Comparison of ENCODE assay signal across 9 mouse cellular contexts in genomic region chr15:27796868-27797222, GRCm38 (mm10).
DNase-seq lines count a peak whose midpoint lies in the region; ATAC-seq and TF ChIP-seq lines count a peak whose summit lies in the region.
"Had no signal": no experiment of that assay in that cellular context is flagged by ENCODE, and none has a peak within 500 bp of the region (broad histone marks: within the 10 kb centered on the region; RNA-seq: fewer than 3 reads in every experiment).

No protein-coding gene starts in this region.

- H3K27me3 ChIP-seq in heart, embryonic 12.5 days (replicated peaks) = no peaks in the 10 kb centered on the region
- H3K27me3 ChIP-seq in forebrain, postnatal 0 days (ENCODE audit: insufficient read depth, low read length) = no peaks in the 10 kb centered on the region
- no peaks in the 10 kb centered on the region for H3K27me3 ChIP-seq in limb, embryonic 13.5 days

- ATAC-seq in heart, embryonic 12.5 days (ENCODE audit: insufficient number of reproducible peaks, low FRiP score) = peak; percentile 12; the same call in 1 of the 2 replicates
- peak; percentile 16 for ATAC-seq in CD4-positive, CD25-positive, alpha-beta regulatory T cell, adult 4 months
- no peak for ATAC-seq in forebrain, postnatal 0 days
- 0 out of 2 replicates have a peak, but pooled peaks have one; percentile 16 for ATAC-seq in limb, embryonic 13.5 days (ENCODE audit: low FRiP score, low read depth)
- ATAC-seq in activated CD4-positive, CD25-positive, alpha-beta regulatory T cell, adult 4 months = no peak

- H3K9ac ChIP-seq in heart, embryonic 12.5 days = no peak overlapping the region
- no peak overlapping the region for H3K9ac ChIP-seq in forebrain, postnatal 0 days
- 0 out of 2 replicates have a peak overlapping the region, but pooled peaks have one; percentile 45 for H3K9ac ChIP-seq in limb, embryonic 13.5 days

- peak overlapping the region; percentile 61 for H3K27ac ChIP-seq in heart, embryonic 12.5 days (ENCODE audit: poor library complexity, severe bottlenecking)
- peak overlapping the region; percentile 57 for H3K27ac ChIP-seq in forebrain, postnatal 0 days (ENCODE audit: low read depth, low read length)
- peak overlapping the region; percentile 95 for H3K27ac ChIP-seq in limb, embryonic 13.5 days

- intact Hi-C loops in heart, postnatal 36 days (cut with DNase I) = no loop called here

- WGBS in heart, embryonic 12.5 days = 34% methylated on average over 7 of the region's 7 CpGs
- WGBS in forebrain, postnatal 0 days = 66% methylated on average over 7 of the region's 7 CpGs
- WGBS in limb, embryonic 13.5 days = 44% methylated on average over 7 of the region's 7 CpGs

- peaks cover 24% of the 10 kb centered on the region for H3K36me3 ChIP-seq in heart, embryonic 12.5 days
- peaks cover 4% of the 10 kb centered on the region; the same call in 1 of the 2 replicates for H3K36me3 ChIP-seq in forebrain, postnatal 0 days (ENCODE audit: insufficient read depth)
- H3K36me3 ChIP-seq in limb, embryonic 13.5 days = peaks cover 23% of the 10 kb centered on the region

- DNase-seq in heart, postnatal 36 days = no peak
- no peak for DNase-seq in forebrain, postnatal 0 days
- no peak for DNase-seq in adrenal gland, adult 2 months
- DNase-seq in frontal cortex, postnatal 36 days (ENCODE audit: low spot score in 2 of 2) = no peak

- TF ChIP-seq CTCF in forebrain, postnatal 0 days (IDR thresholded peaks at IDR 0.05; ENCODE audit: low read depth) = no peak

- H3K9me3 ChIP-seq in heart, embryonic 12.5 days (replicated peaks) = no peaks in the 10 kb centered on the region
- H3K9me3 ChIP-seq in forebrain, postnatal 0 days (ENCODE audit: low read length) = no peaks in the 10 kb centered on the region
- no peaks in the 10 kb centered on the region for H3K9me3 ChIP-seq in limb, embryonic 13.5 days
- H3K9me3 ChIP-seq: megakaryocyte, embryonic 14.5 days had no signal

- no peak overlapping the region for H3K4me2 ChIP-seq in heart, embryonic 12.5 days
- no peak overlapping the region for H3K4me2 ChIP-seq in forebrain, postnatal 0 days (ENCODE audit: low read depth)
- peak overlapping the region; percentile 21 for H3K4me2 ChIP-seq in limb, embryonic 13.5 days (replicated peaks)

- peaks cover 65% of the 10 kb centered on the region for H3K4me1 ChIP-seq in heart, embryonic 12.5 days (replicated peaks)
- peaks cover 10% of the 10 kb centered on the region; the same call in 1 of the 2 replicates for H3K4me1 ChIP-seq in forebrain, postnatal 0 days (ENCODE audit: insufficient read depth)
- peaks cover 79% of the 10 kb centered on the region for H3K4me1 ChIP-seq in limb, embryonic 13.5 days

- H3K4me3 ChIP-seq in heart, embryonic 12.5 days = no peak overlapping the region
- H3K4me3 ChIP-seq in forebrain, postnatal 0 days (ENCODE audit: low read depth, low read length) = no peak overlapping the region
- no peak overlapping the region for H3K4me3 ChIP-seq in limb, embryonic 13.5 days
- H3K4me3 ChIP-seq: megakaryocyte, embryonic 14.5 days had no signal

Comparison
In these comparisons a context has a peak if more than half of its experiments do, and no peak if none do; other contexts are left out.
1. ATAC-seq: peak in heart, embryonic 12.5 days (single experiment), CD4-positive, CD25-positive, alpha-beta regulatory T cell, adult 4 months (single experiment) and limb, embryonic 13.5 days (single experiment); none in forebrain, postnatal 0 days (single experiment) and activated CD4-positive, CD25-positive, alpha-beta regulatory T cell, adult 4 months (single experiment).
2. Peak in every context shown above with its lines, with median percentiles within 50 percentile points of each other: H3K27ac ChIP-seq.